Comparison of ENCODE assay signal across 19 mouse cellular contexts in the genomic region with DNA sequence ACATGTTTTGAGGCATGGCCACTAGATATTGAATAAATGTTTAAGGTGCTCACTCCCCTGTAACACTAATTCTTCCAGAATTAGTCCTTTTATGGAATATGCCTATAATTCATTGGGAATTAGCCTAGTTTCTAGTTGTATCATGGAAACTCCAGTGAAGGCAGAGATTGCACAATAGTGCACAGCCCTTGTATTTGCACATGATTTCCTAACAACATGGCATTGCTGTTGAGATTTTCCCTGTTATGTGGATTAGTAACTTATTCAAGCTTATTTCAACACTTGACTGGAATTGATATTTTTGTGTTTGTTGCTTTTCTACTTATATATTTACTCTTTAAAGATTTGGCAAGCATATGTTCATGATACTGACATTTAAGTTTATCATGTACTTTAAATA.
"Had no signal": no experiment of that assay in that cellular context is flagged by ENCODE, and none has a peak within 500 bp of the region (broad histone marks: within the 10 kb centered on the region; RNA-seq: fewer than 3 reads in every experiment).

No protein-coding gene starts in this region.

- H3K9ac ChIP-seq: liver, embryonic 13.5 days; liver, embryonic 15.5 days; lung, embryonic 14.5 days; midbrain, embryonic 13.5 days; midbrain, embryonic 15.5 days; neural tube, embryonic 13.5 days; neural tube, embryonic 15.5 days had no signal

- H3K4me1 ChIP-seq: liver, embryonic 13.5 days; liver, embryonic 15.5 days; megakaryocyte, embryonic 14.5 days; midbrain, embryonic 13.5 days; midbrain, embryonic 15.5 days; neural tube, embryonic 13.5 days; neural tube, embryonic 15.5 days had no signal

- H3K4me3 ChIP-seq: liver, embryonic 13.5 days; liver, embryonic 15.5 days; megakaryocyte, embryonic 14.5 days; midbrain, embryonic 13.5 days; midbrain, embryonic 15.5 days; myocyte; neural tube, embryonic 13.5 days; neural tube, embryonic 15.5 days had no signal

- DNase-seq: liver, embryonic 13.5 days; lung, embryonic 14.5 days; retina, postnatal 1 day; right cerebral cortex, adult 18-20 months; right cerebral cortex, postnatal 25 days; right cerebral cortex, postnatal 4 days; spleen, adult 18-20 months; thymus, adult 18-20 months; thymus, postnatal 14 days; thymus, postnatal 36 days had no signal

- H3K27ac ChIP-seq: liver, embryonic 13.5 days; liver, embryonic 15.5 days; macrophage; midbrain, embryonic 13.5 days; midbrain, embryonic 15.5 days; neural tube, embryonic 13.5 days; neural tube, embryonic 15.5 days had no signal

- ATAC-seq: midbrain, embryonic 13.5 days; midbrain, embryonic 15.5 days had no signal

- H3K36me3 ChIP-seq: liver, embryonic 13.5 days; liver, embryonic 15.5 days; midbrain, embryonic 13.5 days; midbrain, embryonic 15.5 days; neural tube, embryonic 13.5 days; neural tube, embryonic 15.5 days had no signal

- H3K9me3 ChIP-seq: liver, embryonic 13.5 days; liver, embryonic 15.5 days; megakaryocyte, embryonic 14.5 days; midbrain, embryonic 13.5 days; midbrain, embryonic 15.5 days; neural tube, embryonic 13.5 days; neural tube, embryonic 15.5 days had no signal

- H3K27me3 ChIP-seq: liver, embryonic 13.5 days; liver, embryonic 15.5 days; megakaryocyte, embryonic 14.5 days; midbrain, embryonic 13.5 days; midbrain, embryonic 15.5 days; neural tube, embryonic 13.5 days; neural tube, embryonic 15.5 days had no signal

- H3K4me2 ChIP-seq: liver, embryonic 13.5 days; liver, embryonic 15.5 days; lung, embryonic 14.5 days; midbrain, embryonic 11.5 days; midbrain, embryonic 13.5 days; midbrain, embryonic 15.5 days; neural tube, embryonic 13.5 days; neural tube, embryonic 15.5 days had no signal
